Mouse (Mus musculus): Measurements from ENCODE around the gene Rerg.

Gene Rerg

GRCm38 (mm10) chr6:137162481-137162880 is 7.8 kb downstream of the Rerg start:
- no peak for DNase-seq

DNA sequence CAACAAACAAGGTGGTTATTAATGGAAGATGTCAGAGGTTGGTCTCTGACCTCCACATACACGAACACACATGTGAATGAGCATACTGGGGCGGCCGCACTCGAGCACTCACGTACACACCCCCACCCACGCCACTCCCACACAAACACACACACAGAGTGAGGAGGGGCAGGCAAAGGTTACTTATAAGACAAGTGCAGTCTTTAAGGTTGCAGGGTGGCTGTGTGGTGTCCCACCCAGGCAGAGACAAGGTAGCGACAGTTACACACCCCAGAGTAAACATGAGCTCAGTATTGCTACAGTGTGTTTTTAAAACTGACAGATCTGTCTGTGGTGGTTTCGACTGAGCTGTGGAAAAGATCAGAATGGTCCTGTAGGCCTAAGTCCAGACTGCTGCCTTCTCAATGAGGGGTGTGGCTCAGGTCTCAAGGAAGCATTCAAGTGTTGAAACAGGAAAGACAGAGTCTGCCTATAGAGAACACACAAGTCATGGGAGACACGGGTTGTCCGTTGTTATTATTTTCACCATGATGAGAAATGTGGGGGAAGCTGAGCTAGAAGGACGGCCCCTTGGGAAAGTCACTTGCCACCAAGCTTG is 8.7 kb downstream of the Rerg start:
- DNase-seq, result no peak

GRCm38 (mm10) chr6:137159372-137159926 is 10.8 kb downstream of the Rerg start:
- no peak for DNase-seq

GRCm38 (mm10) chr6:137156437-137157219 is 13.7 kb downstream of the Rerg start:
- peak; percentile 28 for DNase-seq

DNA sequence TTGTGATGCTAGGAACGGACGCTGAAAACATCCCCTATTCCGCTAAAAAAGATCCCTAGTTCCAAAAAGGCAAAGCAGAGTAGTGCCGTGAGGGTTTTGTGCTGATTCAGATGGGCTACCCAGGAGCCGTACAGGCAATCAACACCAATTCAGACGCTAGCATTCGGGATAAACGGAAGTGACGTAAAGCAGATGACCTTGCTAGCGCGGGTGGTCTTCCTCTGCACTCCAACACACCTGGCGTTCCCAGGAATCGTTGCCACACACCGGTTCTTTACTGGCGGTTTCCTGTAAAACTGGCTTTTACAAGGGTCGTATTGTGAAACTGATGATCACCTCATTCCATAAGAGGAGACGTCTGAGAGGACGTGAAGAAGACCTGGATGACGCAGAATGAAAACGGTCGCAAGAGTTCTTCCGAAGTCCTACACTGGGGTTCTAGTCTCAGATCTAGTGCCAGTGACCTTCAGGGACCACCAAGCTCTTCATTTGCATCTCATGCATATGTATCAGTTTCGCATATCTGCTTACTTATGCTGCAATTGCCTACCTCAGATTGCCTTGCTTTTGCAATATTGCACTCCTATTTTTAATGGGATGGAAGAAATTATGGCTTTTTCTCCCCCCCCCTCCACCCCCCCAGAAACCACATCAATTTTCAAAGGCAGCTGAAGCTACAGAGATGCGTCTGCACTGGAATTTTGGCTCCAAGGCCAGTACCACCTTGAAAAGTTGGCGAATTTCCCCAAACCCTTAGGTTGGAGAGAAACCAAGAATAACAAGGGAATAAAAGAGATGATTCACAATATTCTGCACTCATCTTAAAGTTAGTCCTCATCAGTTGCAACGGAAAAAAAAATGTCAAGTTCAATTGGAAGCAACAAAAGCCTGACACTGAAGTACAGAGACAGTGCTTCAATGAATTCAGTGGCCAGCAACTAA is 14.8 kb downstream of the Rerg start:
- no peak for DNase-seq

GRCm38 (mm10) chr6:137153021-137153420 is 17.3 kb downstream of the Rerg start:
- no peak for DNase-seq

- DNase-seq, result no peak
Observed at GRCm38 (mm10) chr6:137151015-137151414, 19.3 kb downstream of the Rerg start.

- no peak for DNase-seq
Observed at GRCm38 (mm10) chr6:137149833-137150232, 20.5 kb downstream of the Rerg start.

GRCm38 (mm10) chr6:137146910-137147309 is 23.4 kb downstream of the Rerg start:
- no peak for DNase-seq

GRCm38 (mm10) chr6:137145611-137146010 is 24.7 kb downstream of the Rerg start:
- DNase-seq, result no peak

DNA sequence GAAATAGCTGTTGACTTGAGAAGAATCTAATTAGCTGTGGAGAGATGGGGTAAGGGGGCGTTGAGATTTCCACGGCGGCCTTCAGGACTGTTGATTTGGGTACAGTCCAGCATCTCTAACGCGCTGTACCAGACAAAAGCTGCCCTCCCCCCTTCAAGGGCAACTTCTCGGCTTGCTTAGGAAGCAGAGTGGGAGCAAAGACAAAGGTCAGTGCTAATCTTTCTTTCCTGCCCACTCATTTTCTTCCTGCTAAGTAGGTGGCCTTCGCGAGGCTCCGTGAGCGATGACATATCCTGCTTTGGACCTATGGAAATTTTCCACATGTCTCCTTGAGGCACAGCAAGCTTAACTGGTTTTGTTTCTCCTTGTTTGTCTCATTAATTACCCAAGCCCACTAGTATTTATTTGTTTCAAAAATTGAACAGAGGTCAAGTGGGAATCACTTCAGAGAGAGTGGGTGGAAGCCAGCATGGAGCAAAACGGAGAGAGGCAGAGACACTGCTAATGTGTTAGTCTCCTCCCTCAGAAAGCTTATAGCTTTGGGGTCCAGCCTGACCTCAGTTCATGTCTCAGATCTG is 25.2 kb downstream of the Rerg start:
- no peak for DNase-seq

- DNase-seq, result no peak
Observed at GRCm38 (mm10) chr6:137144526-137144840, 25.8 kb downstream of the Rerg start.

- DNase-seq, result peak; percentile 7
Observed at GRCm38 (mm10) chr6:137143818-137144525, 26.3 kb downstream of the Rerg start.

DNA sequence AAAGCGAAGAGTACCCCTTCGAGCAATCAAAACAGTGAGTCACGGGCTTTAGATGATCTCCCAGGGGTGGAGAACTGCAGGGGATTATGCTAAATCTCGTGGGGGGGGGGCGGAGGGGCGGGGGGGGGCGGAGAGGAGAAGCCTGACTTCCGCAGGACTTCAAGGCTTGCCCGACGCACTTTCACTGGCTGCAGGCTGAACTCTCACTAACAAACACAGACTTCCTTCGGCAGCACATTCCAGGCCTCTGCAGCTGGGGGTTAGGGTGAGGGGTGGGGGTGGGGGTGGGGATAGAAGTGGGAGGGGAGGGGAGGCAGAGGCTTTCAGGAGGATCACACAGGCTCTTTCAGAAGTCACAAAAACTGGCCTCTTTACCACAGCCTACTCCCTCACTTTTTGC is 27.5 kb downstream of the Rerg start:
- DNase-seq, result peak; percentile 9

GRCm38 (mm10) chr6:137141247-137141820 is 29.0 kb downstream of the Rerg start:
- DNase-seq, result peak; percentile 16

GRCm38 (mm10) chr6:137138822-137139221 is 31.5 kb downstream of the Rerg start:
- no peak for DNase-seq

GRCm38 (mm10) chr6:137138391-137138790 is 31.9 kb downstream of the Rerg start:
- DNase-seq, result no peak

DNA sequence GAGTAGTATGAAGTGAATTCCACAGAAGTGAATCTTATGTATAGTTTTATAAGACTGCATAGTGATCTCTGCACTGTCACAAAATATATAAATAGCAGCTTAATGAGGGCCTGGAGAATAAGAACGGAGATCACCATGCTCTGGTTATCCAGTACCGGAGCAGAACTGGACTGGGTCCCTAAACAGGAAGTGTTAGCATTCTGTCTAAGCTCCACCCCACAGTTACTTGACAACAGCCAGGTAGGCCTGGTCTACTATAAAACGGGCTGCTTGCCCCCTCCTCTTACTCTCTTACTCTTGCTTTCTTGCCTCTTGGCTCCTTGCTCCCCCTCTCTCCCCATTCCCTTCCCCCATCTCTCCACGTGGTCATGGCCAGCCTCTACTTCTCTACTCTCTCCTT is 33.9 kb downstream of the Rerg start:
- DNase-seq, result no peak

- DNase-seq, result no peak
Observed at GRCm38 (mm10) chr6:137135506-137136391, 34.5 kb downstream of the Rerg start.

DNA sequence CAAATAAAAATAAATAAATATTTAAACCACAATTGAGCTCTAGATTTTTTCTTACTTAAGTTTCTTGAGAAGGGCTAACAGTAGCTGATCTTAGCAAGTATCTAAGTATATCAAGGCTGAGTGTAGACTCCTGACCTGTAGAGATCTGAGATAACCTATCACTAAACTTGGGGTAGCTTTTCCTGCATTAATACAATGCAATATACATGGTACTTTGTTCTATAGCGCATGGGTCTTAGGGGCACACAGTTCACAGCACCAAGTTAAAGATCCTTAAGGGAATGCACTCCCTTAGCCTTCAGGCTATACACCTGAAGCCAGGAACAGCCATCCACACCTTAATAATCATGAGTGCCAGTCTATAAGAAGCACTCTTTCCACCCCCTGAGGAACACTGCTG is 38.5 kb downstream of the Rerg start:
- DNase-seq, result no peak

- DNase-seq, result no peak
Observed at GRCm38 (mm10) chr6:137131349-137131748, 38.9 kb downstream of the Rerg start.

Data from thymus, postnatal 14 days (tissue).